Mouse (Mus musculus) heart, embryonic 15.5 days (tissue): ENCODE data around the gene Dagla. TPM values are rescaled to one million over a fixed set of nuclear protein-coding genes. Genes with fewer than 3 reads are reported as not detected.

Source experiments
- ATAC-seq: fragments of 200-750 bp; cut with Nextera tagmentation; replicated peaks from 2 replicates; pipeline ENCODE4 v1.8.0; 2017; ENCODE audit warnings: low read depth, moderate TSS enrichment; ENCODE audit not compliant: insufficient number of reproducible peaks, insufficient read depth, low FRiP score
- H3K27ac ChIP-seq: fragments of 300-500 bp; sonication (generic); 2 replicates; pipeline ENCODE4 v1.5.1; 2015; ENCODE audit warnings: mild to moderate bottlenecking, inconsistent platforms
- H3K27me3 ChIP-seq: fragments of 300-500 bp; sonication (generic); 2 replicates; pipeline ENCODE4 v1.6.1; 2015; ENCODE audit warnings: inconsistent platforms
- H3K36me3 ChIP-seq: fragments of 300-500 bp; sonication (generic); 2 replicates; pipeline ENCODE4 v1.6.1; 2015; ENCODE audit warnings: mild to moderate bottlenecking, inconsistent platforms
- H3K4me1 ChIP-seq: fragments of 300-500 bp; sonication (generic); replicated peaks from 2 replicates; pipeline ENCODE4 v1.6.1; 2015; ENCODE audit warnings: inconsistent platforms
- H3K4me2 ChIP-seq: fragments of 300-500 bp; sonication (generic); 2 replicates; pipeline ENCODE4 v1.6.1; 2015; ENCODE audit warnings: inconsistent platforms, mild to moderate bottlenecking, moderate library complexity
- H3K4me3 ChIP-seq: fragments of 300-500 bp; sonication (generic); 2 replicates; pipeline ENCODE4 v1.5.1; 2015; ENCODE audit warnings: mild to moderate bottlenecking, inconsistent platforms
- H3K9ac ChIP-seq: fragments of 300-500 bp; sonication (generic); 2 replicates; pipeline ENCODE4 v1.6.1; 2015; ENCODE audit warnings: mild to moderate bottlenecking, inconsistent platforms
- H3K9me3 ChIP-seq: fragments of 300-500 bp; sonication (generic); replicated peaks from 2 replicates; pipeline ENCODE4 v1.6.1; 2016; ENCODE audit warnings: inconsistent platforms
- WGBS: fragments of 180-500 bp; shearing (Covaris S2); methylation state at CpG from one replicate; pipeline ENCODE4 v1.1.7; 2015; ENCODE audit warnings: mixed read lengths; 5-methylcytosine and 5-hydroxymethylcytosine counted together
- polyA plus RNA-seq: library from polyadenylated mRNA; unstranded; fragments of >200 nt; fragmentation: Nextera tagmentation; extraction: Ambion mirVana; gene quantifications from 2 replicates; pipeline ENCODE4 v1.2.1, GENCODE M21; 2015

Gene Dagla
- polyA plus RNA-seq, 1 experiment from 2014 or later = 0.88 TPM

GRCm38 (mm10) chr19:10333545-10334252 lies 29.0 kb upstream of the Dagla start:
- H3K27me3 ChIP-seq = peaks cover 54% of the 10 kb centered on the region
- H3K27ac ChIP-seq = no peak overlapping the region
- no peaks in the 10 kb centered on the region for H3K36me3 ChIP-seq
- ATAC-seq = no peak
- WGBS = 32% methylated on average over 9 of the region's 9 CpGs
- no peaks in the 10 kb centered on the region for H3K4me1 ChIP-seq
- H3K4me3 ChIP-seq = no peak overlapping the region
- no peak overlapping the region for H3K9ac ChIP-seq
- H3K9me3 ChIP-seq = no peaks in the 10 kb centered on the region
- H3K4me2 ChIP-seq = no peak overlapping the region

- Histone ChIP-seq H3K9ac (no peak overlapping the region), H3K27ac (no peak overlapping the region), H3K4me2 (no peak overlapping the region), H3K4me3 (no peak overlapping the region), H3K9me3 (no peaks in the 10 kb centered on the region), H3K27me3 (peaks cover 40% of the 10 kb centered on the region), H3K36me3 (no peaks in the 10 kb centered on the region), H3K4me1 (no peaks in the 10 kb centered on the region)
- no peak for ATAC-seq
- WGBS = 55% methylated on average over 4 of the region's 4 CpGs
Measured at GRCm38 (mm10) chr19:10331706-10332105, 27.0 kb upstream of the Dagla start.

GRCm38 (mm10) chr19:10329033-10329432 lies 24.4 kb upstream of the Dagla start:
- Histone ChIP-seq H3K4me3 (no peak overlapping the region), H3K9me3 (no peaks in the 10 kb centered on the region), H3K27ac (no peak overlapping the region), H3K4me1 (no peaks in the 10 kb centered on the region), H3K27me3 (peaks cover 30% of the 10 kb centered on the region), H3K4me2 (no peak overlapping the region), H3K36me3 (no peaks in the 10 kb centered on the region), H3K9ac (no peak overlapping the region)
- ATAC-seq = no peak
- 60% methylated on average over 8 of the region's 8 CpGs for WGBS

GRCm38 (mm10) chr19:10326609-10327008 lies 21.9 kb upstream of the Dagla start:
- Histone ChIP-seq H3K9ac (no peak overlapping the region), H3K27me3 (peaks cover 12% of the 10 kb centered on the region; the same call in 1 of the 2 replicates), H3K4me1 (peaks cover 7% of the 10 kb centered on the region), H3K9me3 (no peaks in the 10 kb centered on the region), H3K36me3 (no peaks in the 10 kb centered on the region), H3K27ac (no peak overlapping the region), H3K4me3 (no peak overlapping the region), H3K4me2 (no peak overlapping the region)
- 45% methylated on average over 3 of the region's 3 CpGs for WGBS
- no peak for ATAC-seq

GRCm38 (mm10) chr19:10323860-10324259 lies 19.2 kb upstream of the Dagla start:
- Histone ChIP-seq H3K9me3 (no peaks in the 10 kb centered on the region), H3K4me1 (peaks cover 7% of the 10 kb centered on the region), H3K27ac (no peak overlapping the region), H3K36me3 (no peaks in the 10 kb centered on the region), H3K27me3 (0 out of 2 replicates have a peak, but pooled peaks cover 3% of the 10 kb centered on the region), H3K4me3 (no peak overlapping the region), H3K4me2 (no peak overlapping the region), H3K9ac (no peak overlapping the region)
- ATAC-seq = no peak
- 75% methylated on average over 5 of the region's 5 CpGs for WGBS

GRCm38 (mm10) chr19:10323362-10323837 lies 18.7 kb upstream of the Dagla start:
- Histone ChIP-seq H3K4me1 (peaks cover 7% of the 10 kb centered on the region), H3K27me3 (0 out of 2 replicates have a peak, but pooled peaks cover 2% of the 10 kb centered on the region), H3K4me3 (no peak overlapping the region), H3K4me2 (no peak overlapping the region), H3K27ac (no peak overlapping the region), H3K9ac (no peak overlapping the region), H3K9me3 (no peaks in the 10 kb centered on the region), H3K36me3 (no peaks in the 10 kb centered on the region)
- no peak; the same call in 1 of the 2 replicates for ATAC-seq
- 23% methylated on average over 9 of the region's 9 CpGs for WGBS

- H3K36me3 ChIP-seq = no peaks in the 10 kb centered on the region
- peaks cover 2% of the 10 kb centered on the region; the same call in 1 of the 2 replicates for H3K27me3 ChIP-seq
- no peak overlapping the region for H3K27ac ChIP-seq
- no peak overlapping the region for H3K4me3 ChIP-seq
- H3K4me2 ChIP-seq = no peak overlapping the region
- no peaks in the 10 kb centered on the region for H3K9me3 ChIP-seq
- no peak overlapping the region for H3K9ac ChIP-seq
- no peak for ATAC-seq
- 42% methylated on average over 4 of the region's 4 CpGs for WGBS
- H3K4me1 ChIP-seq = no peaks in the 10 kb centered on the region
Measured at GRCm38 (mm10) chr19:10317795-10318194, 13.1 kb upstream of the Dagla start.

- H3K27ac ChIP-seq = no peak overlapping the region
- no peak overlapping the region for H3K9ac ChIP-seq
- H3K4me1 ChIP-seq = no peaks in the 10 kb centered on the region
- no peaks in the 10 kb centered on the region for H3K9me3 ChIP-seq
- no peak overlapping the region for H3K4me3 ChIP-seq
- H3K36me3 ChIP-seq = no peaks in the 10 kb centered on the region
- ATAC-seq = no peak
- no peak overlapping the region for H3K4me2 ChIP-seq
- H3K27me3 ChIP-seq = peaks cover 2% of the 10 kb centered on the region; the same call in 1 of the 2 replicates
- WGBS = 83% methylated on average over 2 of the region's 2 CpGs
Measured at GRCm38 (mm10) chr19:10317358-10317757, 12.7 kb upstream of the Dagla start.

- Histone ChIP-seq H3K4me1 (no peaks in the 10 kb centered on the region), H3K27me3 (peaks cover 2% of the 10 kb centered on the region; the same call in 1 of the 2 replicates), H3K4me2 (no peak overlapping the region), H3K4me3 (no peak overlapping the region), H3K9me3 (no peaks in the 10 kb centered on the region), H3K36me3 (no peaks in the 10 kb centered on the region), H3K9ac (no peak overlapping the region), H3K27ac (no peak overlapping the region)
- WGBS = 66% methylated on average over 4 of the region's 4 CpGs
- ATAC-seq = no peak
Measured at GRCm38 (mm10) chr19:10316956-10317355, 12.3 kb upstream of the Dagla start.

- H3K27ac ChIP-seq = no peak overlapping the region
- ATAC-seq = no peak
- H3K36me3 ChIP-seq = no peaks in the 10 kb centered on the region
- H3K4me2 ChIP-seq = no peak overlapping the region
- no peak overlapping the region for H3K9ac ChIP-seq
- H3K9me3 ChIP-seq = no peaks in the 10 kb centered on the region
- H3K4me3 ChIP-seq = no peak overlapping the region
- 68% methylated on average over 8 of the region's 8 CpGs for WGBS
- H3K4me1 ChIP-seq = no peaks in the 10 kb centered on the region
- peaks cover 13% of the 10 kb centered on the region for H3K27me3 ChIP-seq
Measured at GRCm38 (mm10) chr19:10312072-10312471, 7.4 kb upstream of the Dagla start.

- no peak overlapping the region for H3K27ac ChIP-seq
- WGBS = 41% methylated on average over 2 of the region's 2 CpGs
- no peak for ATAC-seq
Measured at GRCm38 (mm10) chr19:10308990-10309389, 4.3 kb upstream of the Dagla start.

GRCm38 (mm10) chr19:10307941-10308340 lies 3.3 kb upstream of the Dagla start:
- no peak overlapping the region for H3K4me3 ChIP-seq
- WGBS = 43% methylated on average over 6 of the region's 6 CpGs
- H3K9me3 ChIP-seq = no peaks in the 10 kb centered on the region
- ATAC-seq = no peak
- no peak overlapping the region for H3K27ac ChIP-seq
- no peak overlapping the region for H3K4me2 ChIP-seq
- H3K36me3 ChIP-seq = no peaks in the 10 kb centered on the region
- H3K9ac ChIP-seq = no peak overlapping the region
- H3K27me3 ChIP-seq = peaks cover 32% of the 10 kb centered on the region
- H3K4me1 ChIP-seq = peaks cover 13% of the 10 kb centered on the region

More at GRCm38 (mm10) chr19:10308990-10309389, 4.3 kb upstream of the Dagla start:
- Histone ChIP-seq H3K4me3 (no peak overlapping the region), H3K36me3 (no peaks in the 10 kb centered on the region), H3K9me3 (no peaks in the 10 kb centered on the region), H3K4me2 (no peak overlapping the region), H3K4me1 (peaks cover 11% of the 10 kb centered on the region), H3K9ac (no peak overlapping the region), H3K27me3 (peaks cover 29% of the 10 kb centered on the region)
